Mouse (Mus musculus) ES-Bruce4 (cell line): ENCODE data around the gene B4galnt2. TPM values are rescaled to one million over a fixed set of nuclear protein-coding genes. Genes with fewer than 3 reads are reported as not detected.
A peak's percentile ranks its signal among the peaks of the same experiment; 100 is the strongest.

Experiments
- H3K27ac ChIP-seq: 2 replicates; pipeline ENCODE4 v1.5.1; 2012; ENCODE audit warnings: low read length, inconsistent platforms; ENCODE audit not compliant: insufficient read depth
- H3K27me3 ChIP-seq: 2 replicates; pipeline ENCODE4 v1.6.1; 2012; ENCODE audit warnings: mild to moderate bottlenecking, low read length, inconsistent platforms; ENCODE audit not compliant: control insufficient read depth, poor library complexity, insufficient read depth, severe bottlenecking
- H3K36me3 ChIP-seq: 2 replicates; pipeline ENCODE4 v1.6.1; 2012; ENCODE audit warnings: inconsistent platforms, mild to moderate bottlenecking, low read length, moderate library complexity; ENCODE audit not compliant: control insufficient read depth, poor library complexity, insufficient read depth, severe bottlenecking
- H3K4me1 ChIP-seq: one replicate; pipeline ENCODE4 v1.8.1; 2011; ENCODE audit warnings: low read length; ENCODE audit not compliant: control insufficient read depth, insufficient read depth
- H3K4me3 ChIP-seq: 2 replicates; pipeline ENCODE4 v1.5.1; 2011; ENCODE audit warnings: low read depth, mild to moderate bottlenecking, low read length
- H3K9ac ChIP-seq: 2 replicates; pipeline ENCODE4 v1.6.1; 2012; ENCODE audit warnings: low read depth, mild to moderate bottlenecking, inconsistent platforms; ENCODE audit not compliant: poor library complexity, severe bottlenecking
- H3K9me3 ChIP-seq: replicated peaks from 2 replicates; pipeline ENCODE4 v1.6.1; 2012; ENCODE audit warnings: mild to moderate bottlenecking, low read length, inconsistent platforms; ENCODE audit not compliant: control insufficient read depth, poor library complexity, insufficient read depth, severe bottlenecking
- CTCF ChIP-seq: IDR thresholded peaks from one replicate; pipeline ENCODE4 v1.8.1; 2011; ENCODE audit warnings: low read depth, low read length
- EP300 ChIP-seq: IDR thresholded peaks from 2 replicates; pipeline ENCODE4 v1.6.1; 2011; ENCODE audit warnings: low read depth, low read length; ENCODE audit not compliant: insufficient read depth
- POLR2A ChIP-seq: IDR thresholded peaks from one replicate; pipeline ENCODE4 v1.8.1; 2011; ENCODE audit warnings: low read length; ENCODE audit not compliant: insufficient read depth
- polyA plus RNA-seq: library from polyadenylated mRNA; stranded (reverse); fragments of >200 nt; gene quantifications from 2 replicates; pipeline ENCODE4 v1.2.4, GENCODE M21; 2011; ENCODE audit warnings: low read depth; ENCODE audit not compliant: missing spikeins, insufficient read depth, insufficient read length

The B4galnt2 gene
- polyA plus RNA-seq, 1 experiment, result 4.5 TPM

- TF ChIP-seq POLR2A (peak; percentile 4), EP300 (no peak), CTCF (no peak)
- Histone ChIP-seq H3K36me3 (peaks cover 11% of the 10 kb centered on the region), H3K4me3 (peak overlapping the region; percentile 97), H3K4me1 (no peaks in the 10 kb centered on the region), H3K9me3 (no peaks in the 10 kb centered on the region), H3K27ac (peak overlapping the region; percentile 93), H3K9ac (peak overlapping the region; percentile 88), H3K27me3 (no peaks in the 10 kb centered on the region)
Measured at GRCm38 (mm10) chr11:95858528-95859467, 55.9 kb downstream of the B4galnt2 start.

- H3K9ac ChIP-seq, result peak overlapping the region; percentile 88
- peak overlapping the region; percentile 73 for H3K27ac ChIP-seq
- no peaks in the 10 kb centered on the region for H3K9me3 ChIP-seq
- TF ChIP-seq POLR2A, result peak; percentile 3
- TF ChIP-seq CTCF, result no peak
- peak overlapping the region; percentile 83 for H3K4me3 ChIP-seq
- peaks cover 11% of the 10 kb centered on the region for H3K36me3 ChIP-seq
- no peaks in the 10 kb centered on the region for H3K4me1 ChIP-seq
- no peaks in the 10 kb centered on the region for H3K27me3 ChIP-seq
Measured at GRCm38 (mm10) chr11:95857716-95858527, 56.8 kb downstream of the B4galnt2 start.

- Histone ChIP-seq H3K27ac (no peak overlapping the region), H3K36me3 (peaks cover 11% of the 10 kb centered on the region), H3K9ac (no peak overlapping the region), H3K9me3 (no peaks in the 10 kb centered on the region), H3K4me3 (no peak overlapping the region), H3K4me1 (no peaks in the 10 kb centered on the region), H3K27me3 (no peaks in the 10 kb centered on the region)
- no peak for TF ChIP-seq POLR2A
Measured at GRCm38 (mm10) chr11:95857306-95857705, 57.4 kb downstream of the B4galnt2 start.

- no peak overlapping the region for H3K27ac ChIP-seq
- H3K4me1 ChIP-seq, result no peaks in the 10 kb centered on the region
- H3K9me3 ChIP-seq, result no peaks in the 10 kb centered on the region
- no peaks in the 10 kb centered on the region for H3K36me3 ChIP-seq
- H3K9ac ChIP-seq, result no peak overlapping the region
- TF ChIP-seq EP300 (no peak), POLR2A (no peak), CTCF (peak; percentile 86)
- H3K27me3 ChIP-seq, result no peaks in the 10 kb centered on the region
- no peak overlapping the region for H3K4me3 ChIP-seq
Measured at GRCm38 (mm10) chr11:95853684-95854083, 61.0 kb downstream of the B4galnt2 start.

- H3K36me3 ChIP-seq, result no peaks in the 10 kb centered on the region
- no peak for TF ChIP-seq POLR2A
- no peak for TF ChIP-seq CTCF
- no peak for TF ChIP-seq EP300
Measured at GRCm38 (mm10) chr11:95850898-95851297, 63.8 kb downstream of the B4galnt2 start.

GRCm38 (mm10) chr11:95844935-95845334 is 69.8 kb downstream of the B4galnt2 start:
- Histone ChIP-seq H3K4me3 (no peak overlapping the region), H3K27me3 (no peaks in the 10 kb centered on the region), H3K4me1 (peaks cover 11% of the 10 kb centered on the region), H3K27ac (no peak overlapping the region), H3K9me3 (no peaks in the 10 kb centered on the region), H3K9ac (no peak overlapping the region), H3K36me3 (no peaks in the 10 kb centered on the region)
- TF ChIP-seq CTCF (no peak), POLR2A (no peak), EP300 (no peak)

More at GRCm38 (mm10) chr11:95850898-95851297, 63.8 kb downstream of the B4galnt2 start:
- Histone ChIP-seq H3K9ac (no peak overlapping the region), H3K27me3 (no peaks in the 10 kb centered on the region), H3K4me3 (no peak overlapping the region), H3K27ac (no peak overlapping the region), H3K4me1 (no peaks in the 10 kb centered on the region), H3K9me3 (no peaks in the 10 kb centered on the region)
